Mouse (Mus musculus) megakaryocyte, adult 5-6 weeks (primary cell): ENCODE results near the gene 9130008F23Rik. TPM values are rescaled to one million over a fixed set of nuclear protein-coding genes. Genes with fewer than 3 reads are reported as not detected.

Source experiments
- ATAC-seq: 2 replicates; pipeline ENCODE4 v1.8.0; 2016; ENCODE audit warnings: mild to moderate bottlenecking, inconsistent platforms; ENCODE audit not compliant: poor library complexity, severe bottlenecking
- total RNA-seq, 2 experiments: library from RNA; stranded (forward) in 1 of 2; stranded (reverse) in 1 of 2; fragments of 153-499, 151-499 nt in 1 of 2; fragments of 221-1000, 200-1000 nt in 1 of 2; gene quantifications; 2 replicates each; pipeline versions ENCODE4 v1.2.3 to v1.2.4; 2015 to 2017

The 9130008F23Rik gene
- total RNA-seq, 2 experiments from 2014 or later, result 2.2 to 2.9 TPM

- ATAC-seq, result no peak
Measured at GRCm38 (mm10) chr17:40831870-40832269, 48.5 kb downstream of the 9130008F23Rik start.

Other genes starting within 250 kb of the 9130008F23Rik start
- not detected in 2 replicates for gene Esp3, start 248.5 kb downstream of the 9130008F23Rik start, total RNA-seq (2015)
- gene Esp3, start 248.5 kb downstream of the 9130008F23Rik start, total RNA-seq (2017), result not detected in 2 replicates
- gene Esp1, start 153.4 kb downstream of the 9130008F23Rik start, total RNA-seq (2015), result not detected in 2 replicates
- not detected in 2 replicates for gene Esp1, start 153.4 kb downstream of the 9130008F23Rik start, total RNA-seq (2017)
- not detected in 2 replicates for gene Crisp2, start 73.6 kb downstream of the 9130008F23Rik start, total RNA-seq (2015)
- not detected in 2 replicates for gene Crisp2, start 73.6 kb downstream of the 9130008F23Rik start, total RNA-seq (2017)
- 3.8 and 11.0 TPM in 2 replicates for gene Rhag, start 69.4 kb downstream of the 9130008F23Rik start, total RNA-seq (2015)
- 2.1 and 4.1 TPM in 2 replicates for gene Rhag, start 69.4 kb downstream of the 9130008F23Rik start, total RNA-seq (2017)
- not detected in 2 replicates for gene Glyatl3, start 33.8 kb upstream of the 9130008F23Rik start, total RNA-seq (2015)
- gene Glyatl3, start 33.8 kb upstream of the 9130008F23Rik start, total RNA-seq (2017), result not detected in 2 replicates
- gene Mut, start 54.1 kb upstream of the 9130008F23Rik start, total RNA-seq (2015), result 9.7 and 12.3 TPM in 2 replicates
- gene Mut, start 54.1 kb upstream of the 9130008F23Rik start, total RNA-seq (2017), result 17.6 and 18.6 TPM in 2 replicates
- gene Cenpq, start 54.5 kb upstream of the 9130008F23Rik start, total RNA-seq (2015), result 36.4 and 36.6 TPM in 2 replicates
- gene Cenpq, start 54.5 kb upstream of the 9130008F23Rik start, total RNA-seq (2017), result 50.7 and 51.3 TPM in 2 replicates